Mouse (Mus musculus): ENCODE measurements around the gene Sult2b1. TPM values are rescaled to one million over a fixed set of nuclear protein-coding genes. Genes with fewer than 3 reads are reported as not detected.

Gene Sult2b1
- total and polyA plus RNA-seq, 2 experiments from 2014 or later = 0.23 TPM; not detected in 1

- ATAC-seq (ENCODE audit: insufficient read depth, low read depth) (peak; percentile 86), DNase-seq (ENCODE audit: low spot score) (peak; percentile 89)
- Histone ChIP-seq H3K27ac (ENCODE audit: low read depth) (peak within 1 kb of the TSS; percentile 75), H3K9me3 (replicated peaks; ENCODE audit: control insufficient read depth, low read length) (no peaks in the 10 kb centered on the region), H3K27me3 (ENCODE audit: control insufficient read depth, insufficient read depth, low read length) (peaks cover 46% of the 10 kb centered on the region), H3K4me3 (ENCODE audit: low read depth, low read length) (peak within 1 kb of the TSS; percentile 70), H3K4me2 (ENCODE audit: low read depth, low read length) (peak within 1 kb of the TSS; percentile 87), H3K9ac (replicated peaks; ENCODE audit: low read depth, low read length) (peak within 1 kb of the TSS; percentile 63), H3K36me3 (replicated peaks; ENCODE audit: control insufficient read depth, insufficient read depth, low read length) (peaks cover 36% of the 10 kb centered on the region), H3K4me1 (ENCODE audit: control insufficient read depth, insufficient read depth) (peaks cover 8% of the 10 kb centered on the region)
- TF ChIP-seq CTCF (IDR thresholded peaks at IDR 0.05; ENCODE audit: low read depth) = no peak
- TF ChIP-seq EP300 (IDR thresholded peaks at IDR 0.05; ENCODE audit: low read depth) = no peak; the same call in 1 of the 2 replicates
- WGBS = 0% methylated on average over 35 of the region's 35 CpGs
Observed at GRCm38 (mm10) chr7:45830427-45831127, 46.1 kb upstream of the Sult2b1 start, which contains the start of gene Grwd1. Gene Grwd1 (minus strand): TSS chr7:45830944.

GRCm38 (mm10) chr7:45826631-45827030 is 42.2 kb upstream of the Sult2b1 start:
- Histone ChIP-seq H3K9me3 (replicated peaks; ENCODE audit: control insufficient read depth, low read length) (no peaks in the 10 kb centered on the region), H3K4me2 (ENCODE audit: low read depth, low read length) (no peak overlapping the region), H3K27me3 (ENCODE audit: control insufficient read depth, insufficient read depth, low read length) (peaks cover 6% of the 10 kb centered on the region), H3K9ac (replicated peaks; ENCODE audit: low read depth, low read length) (no peak overlapping the region), H3K4me1 (ENCODE audit: control insufficient read depth, insufficient read depth) (peaks cover 8% of the 10 kb centered on the region), H3K27ac (ENCODE audit: low read depth) (no peak overlapping the region), H3K4me3 (ENCODE audit: low read depth, low read length) (no peak overlapping the region), H3K36me3 (replicated peaks; ENCODE audit: control insufficient read depth, insufficient read depth, low read length) (peaks cover 50% of the 10 kb centered on the region)
- DNase-seq (ENCODE audit: low spot score) (no peak), ATAC-seq (ENCODE audit: insufficient read depth, low read depth) (no peak)
- TF ChIP-seq EP300 (IDR thresholded peaks at IDR 0.05; ENCODE audit: low read depth) = no peak
- TF ChIP-seq CTCF (IDR thresholded peaks at IDR 0.05; ENCODE audit: low read depth) = no peak
- WGBS = 79% methylated on average over 7 of the region's 7 CpGs

- no peaks in the 10 kb centered on the region for H3K27me3 ChIP-seq (ENCODE audit: control insufficient read depth, insufficient read depth, low read length)
- 44% methylated on average over 7 of the region's 7 CpGs for WGBS
- DNase-seq (ENCODE audit: low spot score) (no peak), ATAC-seq (ENCODE audit: insufficient read depth, low read depth) (no peak)
- no peak within 1 kb of the TSS for H3K4me2 ChIP-seq (ENCODE audit: low read depth, low read length)
- H3K36me3 ChIP-seq (replicated peaks; ENCODE audit: control insufficient read depth, insufficient read depth, low read length) = peaks cover 50% of the 10 kb centered on the region
- no peak within 1 kb of the TSS for H3K9ac ChIP-seq (replicated peaks; ENCODE audit: low read depth, low read length)
- H3K4me3 ChIP-seq (ENCODE audit: low read depth, low read length) = no peak within 1 kb of the TSS
- no peaks in the 10 kb centered on the region for H3K9me3 ChIP-seq (replicated peaks; ENCODE audit: control insufficient read depth, low read length)
- H3K4me1 ChIP-seq (ENCODE audit: control insufficient read depth, insufficient read depth) = 0 out of 2 replicates have a peak, but pooled peaks cover under 1% of the 10 kb centered on the region
- no peak within 1 kb of the TSS for H3K27ac ChIP-seq (ENCODE audit: low read depth)
- TF ChIP-seq EP300 (IDR thresholded peaks at IDR 0.05; ENCODE audit: low read depth) (no peak), CTCF (IDR thresholded peaks at IDR 0.05; ENCODE audit: low read depth) (no peak)
Observed at GRCm38 (mm10) chr7:45824598-45824997, 40.1 kb upstream of the Sult2b1 start, which contains the start of gene Kcnj14. Gene Kcnj14 (minus strand): TSS chr7:45824782.

GRCm38 (mm10) chr7:45820913-45821312 is 36.4 kb upstream of the Sult2b1 start:
- no peak overlapping the region for H3K4me2 ChIP-seq (ENCODE audit: low read depth, low read length)
- DNase-seq (ENCODE audit: low spot score) (no peak), ATAC-seq (ENCODE audit: insufficient read depth, low read depth) (no peak)
- no peaks in the 10 kb centered on the region for H3K4me1 ChIP-seq (ENCODE audit: control insufficient read depth, insufficient read depth)
- H3K27me3 ChIP-seq (ENCODE audit: control insufficient read depth, insufficient read depth, low read length) = peaks cover 6% of the 10 kb centered on the region; the same call in 1 of the 2 replicates
- H3K36me3 ChIP-seq (replicated peaks; ENCODE audit: control insufficient read depth, insufficient read depth, low read length) = peaks cover 18% of the 10 kb centered on the region
- H3K27ac ChIP-seq (ENCODE audit: low read depth) = no peak overlapping the region
- no peak for TF ChIP-seq CTCF (IDR thresholded peaks at IDR 0.05; ENCODE audit: low read depth)
- TF ChIP-seq EP300 (IDR thresholded peaks at IDR 0.05; ENCODE audit: low read depth) = no peak
- no peaks in the 10 kb centered on the region for H3K9me3 ChIP-seq (replicated peaks; ENCODE audit: control insufficient read depth, low read length)
- no peak overlapping the region for H3K9ac ChIP-seq (replicated peaks; ENCODE audit: low read depth, low read length)
- no peak overlapping the region for H3K4me3 ChIP-seq (ENCODE audit: low read depth, low read length)

- Histone ChIP-seq H3K27me3 (ENCODE audit: control insufficient read depth, insufficient read depth, low read length) (peaks cover 6% of the 10 kb centered on the region; the same call in 1 of the 2 replicates), H3K4me3 (ENCODE audit: low read depth, low read length) (no peak overlapping the region), H3K4me1 (ENCODE audit: control insufficient read depth, insufficient read depth) (0 out of 2 replicates have a peak, but pooled peaks cover 5% of the 10 kb centered on the region), H3K36me3 (replicated peaks; ENCODE audit: control insufficient read depth, insufficient read depth, low read length) (peaks cover 8% of the 10 kb centered on the region), H3K4me2 (ENCODE audit: low read depth, low read length) (peak overlapping the region; percentile 40), H3K9ac (replicated peaks; ENCODE audit: low read depth, low read length) (no peak overlapping the region), H3K9me3 (replicated peaks; ENCODE audit: control insufficient read depth, low read length) (no peaks in the 10 kb centered on the region), H3K27ac (ENCODE audit: low read depth) (no peak overlapping the region)
- 8% methylated on average over 25 of the region's 25 CpGs for WGBS
- TF ChIP-seq EP300 (IDR thresholded peaks at IDR 0.05; ENCODE audit: low read depth) = no peak
- TF ChIP-seq CTCF (IDR thresholded peaks at IDR 0.05; ENCODE audit: low read depth) = no peak
- no peak for ATAC-seq (ENCODE audit: insufficient read depth, low read depth)
- no peak for DNase-seq (ENCODE audit: low spot score)
Observed at GRCm38 (mm10) chr7:45819843-45820242, 35.4 kb upstream of the Sult2b1 start.

Measured in heart, postnatal 0 days (tissue).